Mouse (Mus musculus) thymus, adult 2 months (tissue): Measurements from ENCODE around the gene Wdr31. TPM values are rescaled to one million over a fixed set of nuclear protein-coding genes. Genes with fewer than 3 reads are reported as not detected.
A peak's percentile ranks its signal among the peaks of the same experiment; 100 is the strongest.

Source experiments
- DNase-seq: peaks from one replicate; pipeline ENCODE4 v3.0.0; 2021
- H3K27ac ChIP-seq: fragments of 200-500 bp; 2 replicates; pipeline ENCODE4 v1.5.1; 2012; ENCODE audit warnings: low read length, control low read depth; ENCODE audit not compliant: control insufficient read depth, insufficient read depth
- H3K27me3 ChIP-seq: fragments of 200-500 bp; 2 replicates; pipeline ENCODE4 v1.6.1; 2012; ENCODE audit warnings: mild to moderate bottlenecking, low read length, moderate library complexity, mixed read lengths; ENCODE audit not compliant: control insufficient read depth, insufficient read depth
- H3K36me3 ChIP-seq: fragments of 200-500 bp; 2 replicates; pipeline ENCODE4 v1.6.1; 2012; ENCODE audit warnings: mild to moderate bottlenecking, low read length, moderate library complexity; ENCODE audit not compliant: control insufficient read depth, insufficient read depth
- H3K4me1 ChIP-seq: fragments of 200-500 bp; replicated peaks from 2 replicates; pipeline ENCODE4 v1.6.1; 2012; ENCODE audit warnings: low read length; ENCODE audit not compliant: control insufficient read depth, insufficient read depth
- H3K4me3 ChIP-seq: fragments of 200-500 bp; 2 replicates; pipeline ENCODE4 v1.5.1; 2012; ENCODE audit warnings: mild to moderate bottlenecking, low read length, control low read depth, moderate library complexity; ENCODE audit not compliant: control insufficient read depth, insufficient read depth
- CTCF ChIP-seq: fragments of 200-500 bp; IDR thresholded peaks from 2 replicates; pipeline ENCODE4 v1.5.1; 2012; ENCODE audit warnings: mild to moderate bottlenecking, control low read depth, low read length, moderate library complexity, borderline replicate concordance; ENCODE audit not compliant: control insufficient read depth, poor library complexity, insufficient read depth; ENCODE audit errors: extremely low read depth
- POLR2A ChIP-seq: fragments of 200-500 bp; IDR thresholded peaks from 2 replicates; pipeline ENCODE4 v1.6.1; 2012; ENCODE audit warnings: mild to moderate bottlenecking, low read length, control low read depth, moderate library complexity; ENCODE audit not compliant: control insufficient read depth, poor library complexity, insufficient read depth; ENCODE audit errors: extremely low read depth
- WGBS: fragments of 180-500 bp; shearing (Covaris S2); methylation state at CpG from one replicate; pipeline ENCODE4 v1.1.7; 2018; 5-methylcytosine and 5-hydroxymethylcytosine counted together
- polyA plus RNA-seq: library from polyadenylated mRNA; depleted of rRNA; stranded (reverse); fragments of >200 nt; gene quantifications from 2 replicates; pipeline ENCODE4 v1.2.3, GENCODE M21; 2012; rRNA removed

Gene Wdr31
- polyA plus RNA-seq: 1.6 and 1.9 TPM in 2 replicates

GRCm38 (mm10) chr4:62470598-62471051 is at the start of gene Wdr31:
TSS of gene Wdr31 (minus strand) at chr4:62470896.
- H3K4me3 ChIP-seq: peak within 1 kb of the TSS; percentile 53
- no peaks in the 10 kb centered on the region for H3K36me3 ChIP-seq
- peaks cover 8% of the 10 kb centered on the region for H3K4me1 ChIP-seq
- no peak within 1 kb of the TSS for H3K27ac ChIP-seq
- peak; percentile 78 for DNase-seq
- no peaks in the 10 kb centered on the region for H3K27me3 ChIP-seq
- WGBS: 2% methylated on average over 30 of the region's 30 CpGs
- TF ChIP-seq CTCF (no peak), POLR2A (no peak)

GRCm38 (mm10) chr4:62519849-62520233 is 49.1 kb upstream of the Wdr31 start, which contains the start of gene Alad:
TSS of gene Alad (minus strand) at chr4:62519918.
- peaks cover 13% of the 10 kb centered on the region for H3K4me1 ChIP-seq
- peak within 1 kb of the TSS; percentile 92 for H3K4me3 ChIP-seq
- WGBS: under 1% methylated on average over 37 of the region's 37 CpGs
- 0 out of 2 replicates have a peak, but pooled peaks have one; percentile 27 for TF ChIP-seq CTCF
- TF ChIP-seq POLR2A: no peak
- no peaks in the 10 kb centered on the region for H3K27me3 ChIP-seq
- DNase-seq: peak; percentile 79
- H3K27ac ChIP-seq: no peak within 1 kb of the TSS
- H3K36me3 ChIP-seq: no peaks in the 10 kb centered on the region

- no peak for DNase-seq
- H3K4me1 ChIP-seq: peaks cover 9% of the 10 kb centered on the region
- no peaks in the 10 kb centered on the region for H3K36me3 ChIP-seq
- 3% methylated on average over 26 of the region's 26 CpGs for WGBS
- H3K4me3 ChIP-seq: peak overlapping the region; percentile 92
- TF ChIP-seq POLR2A (no peak; the same call in 1 of the 2 replicates), CTCF (no peak)
- no peak overlapping the region for H3K27ac ChIP-seq
- no peaks in the 10 kb centered on the region for H3K27me3 ChIP-seq
These were observed 48.6 kb upstream of the Wdr31 start for GRCm38 (mm10) chr4:62519122-62519848.

- TF ChIP-seq POLR2A (no peak), CTCF (no peak)
- Histone ChIP-seq H3K27me3 (no peaks in the 10 kb centered on the region), H3K4me1 (peaks cover 7% of the 10 kb centered on the region), H3K27ac (no peak overlapping the region), H3K36me3 (no peaks in the 10 kb centered on the region), H3K4me3 (no peak overlapping the region)
- peak; percentile 22 for DNase-seq
- 43% methylated on average over 13 of the region's 13 CpGs for WGBS
These were observed 47.9 kb upstream of the Wdr31 start for GRCm38 (mm10) chr4:62518416-62519121.

- Histone ChIP-seq H3K4me1 (peaks cover 7% of the 10 kb centered on the region), H3K36me3 (no peaks in the 10 kb centered on the region), H3K27ac (no peak overlapping the region), H3K4me3 (no peak overlapping the region), H3K27me3 (no peaks in the 10 kb centered on the region)
- DNase-seq: no peak
- 34% methylated on average over 10 of the region's 10 CpGs for WGBS
- no peak for TF ChIP-seq CTCF
- no peak for TF ChIP-seq POLR2A
These were observed 47.1 kb upstream of the Wdr31 start for GRCm38 (mm10) chr4:62517538-62518415.

- Histone ChIP-seq H3K4me1 (peaks cover 7% of the 10 kb centered on the region), H3K36me3 (no peaks in the 10 kb centered on the region), H3K27me3 (no peaks in the 10 kb centered on the region), H3K27ac (no peak overlapping the region), H3K4me3 (no peak overlapping the region)
- TF ChIP-seq POLR2A (no peak), CTCF (no peak)
- WGBS: 81% methylated on average over 8 of the region's 8 CpGs
- no peak for DNase-seq
These were observed 46.4 kb upstream of the Wdr31 start for GRCm38 (mm10) chr4:62517046-62517445.
